ENCODE assay signal across 7 mouse cellular contexts in the genomic region with DNA sequence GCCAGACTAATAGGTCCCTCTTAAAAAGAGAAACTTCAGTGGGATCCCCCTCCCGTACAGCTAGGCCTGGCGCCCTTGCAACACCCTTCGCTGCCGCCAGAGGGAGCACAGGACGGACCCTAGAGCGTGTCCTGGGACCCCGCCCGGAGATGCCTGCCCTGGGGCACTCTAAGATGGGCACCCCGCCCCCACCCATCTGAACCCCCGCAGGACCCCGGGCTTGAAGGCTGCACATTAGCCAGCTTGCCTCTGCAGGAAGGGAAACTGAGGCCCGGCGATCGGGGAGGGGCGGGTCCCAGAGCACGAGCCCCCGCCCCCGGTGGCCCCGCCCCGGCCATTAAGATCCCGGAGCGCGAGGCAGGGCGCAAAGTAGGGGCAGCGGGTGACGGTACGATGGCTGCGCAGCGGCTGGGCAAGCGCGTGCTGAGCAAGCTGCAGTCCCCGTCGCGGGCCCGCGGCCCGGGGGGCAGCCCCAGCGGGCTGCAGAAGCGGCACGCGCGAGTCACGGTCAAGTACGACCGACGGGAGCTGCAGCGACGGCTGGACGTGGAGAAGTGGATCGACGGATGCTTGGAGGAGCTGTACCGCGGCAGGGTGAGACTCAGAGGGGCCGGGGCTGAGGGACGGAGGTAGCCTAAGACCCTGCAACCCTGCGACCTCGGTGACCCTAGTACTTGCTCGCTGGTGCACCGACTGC. TPM values are rescaled to one million over a fixed set of nuclear protein-coding genes. Genes with fewer than 3 reads are reported as not detected.
DNase-seq lines count a peak whose midpoint lies in the region; ATAC-seq and TF ChIP-seq lines count a peak whose summit lies in the region.

A gene (plus strand): TSS at position 367 of the 697 bp plus-strand sequence.

- under 1% methylated on average over 59 of the region's 59 CpGs for WGBS in hindbrain, embryonic 13.5 days
- WGBS in midbrain, embryonic 10.5 days, result 1% methylated on average over 59 of the region's 59 CpGs

- H3K27me3 ChIP-seq in Patski, result no peaks in the 10 kb centered on the region
- peaks cover 38% of the 10 kb centered on the region for H3K27me3 ChIP-seq in hindbrain, embryonic 13.5 days
- H3K27me3 ChIP-seq in midbrain, embryonic 10.5 days (ENCODE audit: low read depth, poor library complexity, severe bottlenecking), result peaks cover 53% of the 10 kb centered on the region

- H3K4me2 ChIP-seq in hindbrain, embryonic 13.5 days, result peak within 1 kb of the TSS; percentile 90

- intact Hi-C loops in left cerebral cortex, postnatal 4 days (cut with DNase I), result loop anchor here (5.0 kb wide), 1 partner anchor 237 kb away; no protein-coding TSS in a partner anchor

- peak within 1 kb of the TSS; percentile 53 for H3K4me3 ChIP-seq in hindbrain, embryonic 13.5 days
- peak within 1 kb of the TSS; percentile 72 for H3K4me3 ChIP-seq in midbrain, embryonic 10.5 days

- no peaks in the 10 kb centered on the region for H3K36me3 ChIP-seq in hindbrain, embryonic 13.5 days
- H3K36me3 ChIP-seq in midbrain, embryonic 10.5 days, result no peaks in the 10 kb centered on the region

- no peak for DNase-seq in Patski (ENCODE audit: low read depth, low spot score)
- DNase-seq in cerebellum, adult 9-10 months, result peak; percentile 77
- DNase-seq in gastrocnemius, adult 18-20 months (ENCODE audit: low spot score), result peak; percentile 71
- peak; percentile 83 for DNase-seq in left cerebral cortex, postnatal 4 days
- DNase-seq in midbrain, embryonic 10.5 days (ENCODE audit: low spot score), result peak; percentile 86
- peak; percentile 57 to 68 for DNase-seq in spleen, postnatal 14 days (ENCODE audit: low spot score in 2 of 2)

- CTCF ChIA-PET in Patski (lab: Charles Lee), result interaction anchor here (0.6 to 2.9 kb wide), 4 partner anchors 11 to 121 kb away, joined by 3 to 14 read pairs (median 4); a partner anchor contains a TSS

- peak within 1 kb of the TSS; percentile 72; the same call in 1 of the 2 replicates for H3K27ac ChIP-seq in hindbrain, embryonic 13.5 days
- H3K27ac ChIP-seq in midbrain, embryonic 10.5 days (replicated peaks), result peak within 1 kb of the TSS; percentile 87

- ATAC-seq in Patski, result peak; percentile 60
- ATAC-seq in hindbrain, embryonic 13.5 days (ENCODE audit: low FRiP score), result no peak

- H3K9ac ChIP-seq in hindbrain, embryonic 13.5 days, result peak within 1 kb of the TSS; percentile 75

- no peaks in the 10 kb centered on the region for H3K9me3 ChIP-seq in hindbrain, embryonic 13.5 days
- H3K9me3 ChIP-seq in midbrain, embryonic 10.5 days (replicated peaks), result no peaks in the 10 kb centered on the region

- TF ChIP-seq CTCF in Patski (IDR thresholded peaks at IDR 0.05), result no peak

- in situ Hi-C loops in Patski (cut with MboI; ENCODE audit: low pct_unique_long_range_greater_than_20kb), result loop anchor here (5.0 kb wide), 1 partner anchor 107 kb away; a partner anchor contains a TSS

- H3K4me1 ChIP-seq in hindbrain, embryonic 13.5 days (replicated peaks), result peaks cover 47% of the 10 kb centered on the region
- peaks cover 55% of the 10 kb centered on the region for H3K4me1 ChIP-seq in midbrain, embryonic 10.5 days

- POLR2A ChIA-PET in Patski (lab: Charles Lee), result interaction anchor here (1.1 to 1.6 kb wide), 2 partner anchors 9 to 42 kb away, joined by 4 to 9 read pairs; no protein-coding TSS in a partner anchor

RNA-seq across cellular contexts. Expression of the gene that starts here (rescaled TPM):
- polyA plus RNA-seq in Patski (2021), result 5.1 TPM
- 1 to 10 TPM; 3.3 to 3.4 TPM for total RNA-seq in gastrocnemius, adult 18-20 months (2021)
- polyA plus RNA-seq in hindbrain, embryonic 13.5 days (2015; fragmentation: Nextera tagmentation; extraction: Ambion mirVana), result 8.6 and 13.1 TPM in 2 replicates
- total RNA-seq in left cerebral cortex, postnatal 4 days (2021), result 1 to 10 TPM; 1.5 to 1.9 TPM
- polyA plus RNA-seq in midbrain, embryonic 10.5 days (2016; fragmentation: Nextera tagmentation; extraction: Ambion mirVana), result 21.9 and 22.2 TPM in 2 replicates
